Mouse (Mus musculus) kidney, embryonic 14.5 days (tissue): ENCODE data around the gene Ppid. TPM values are rescaled to one million over a fixed set of nuclear protein-coding genes. Genes with fewer than 3 reads are reported as not detected.
A peak's percentile ranks its signal among the peaks of the same experiment; 100 is the strongest.

ENCODE experiments used
- ATAC-seq: fragments of 200-750 bp; cut with Nextera tagmentation; 2 replicates; pipeline ENCODE4 v1.8.0; 2017; ENCODE audit warnings: moderate number of reproducible peaks, mild to moderate bottlenecking, moderate TSS enrichment, moderate library complexity; ENCODE audit not compliant: low FRiP score, low TSS enrichment
- H3K27ac ChIP-seq: fragments of 300-500 bp; sonication (generic); 2 replicates; pipeline ENCODE4 v1.5.1; 2014; ENCODE audit warnings: low read depth, mild to moderate bottlenecking, low read length, moderate library complexity, mixed read lengths
- H3K27me3 ChIP-seq: fragments of 300-500 bp; sonication (generic); 2 replicates; pipeline ENCODE4 v1.6.1; 2014; ENCODE audit warnings: mild to moderate bottlenecking, low read length; ENCODE audit not compliant: control insufficient read depth, insufficient read depth
- H3K36me3 ChIP-seq: fragments of 300-500 bp; sonication (generic); 2 replicates; pipeline ENCODE4 v1.6.1; 2014; ENCODE audit warnings: low read length, mixed read lengths; ENCODE audit not compliant: control insufficient read depth, insufficient read depth
- H3K4me1 ChIP-seq: fragments of 300-500 bp; sonication (generic); 2 replicates; pipeline ENCODE4 v1.6.1; 2014; ENCODE audit warnings: low read length, mixed read lengths; ENCODE audit not compliant: control insufficient read depth, insufficient read depth
- H3K4me2 ChIP-seq: fragments of 300-500 bp; sonication (generic); replicated peaks from 2 replicates; pipeline ENCODE4 v1.6.1; 2014; ENCODE audit warnings: low read depth, mild to moderate bottlenecking, low read length
- H3K4me3 ChIP-seq: fragments of 300-500 bp; sonication (generic); 2 replicates; pipeline ENCODE4 v1.5.1; 2014; ENCODE audit warnings: mild to moderate bottlenecking, low read length
- H3K9ac ChIP-seq: fragments of 300-500 bp; sonication (generic); 2 replicates; pipeline ENCODE4 v1.6.1; 2014; ENCODE audit warnings: low read depth, mild to moderate bottlenecking, low read length, moderate library complexity
- H3K9me3 ChIP-seq: fragments of 300-500 bp; sonication (generic); 2 replicates; pipeline ENCODE4 v1.6.1; 2016; ENCODE audit warnings: low read length; ENCODE audit not compliant: control insufficient read depth
- WGBS: fragments of 180-500 bp; shearing (Covaris S2); extraction: QIAGEN DNeasy Blood & Tissue Kit; methylation state at CpG from one replicate; pipeline ENCODE4 v1.1.7; 2014; 5-methylcytosine and 5-hydroxymethylcytosine counted together
- polyA plus RNA-seq: library from polyadenylated mRNA; unstranded; fragments of >200 nt; fragmentation: Nextera tagmentation; extraction: Ambion mirVana; gene quantifications from 2 replicates; pipeline ENCODE4 v1.2.1, GENCODE M21; 2014

Ppid gene
- 164 and 189 TPM in 2 replicates for polyA plus RNA-seq

DNA sequence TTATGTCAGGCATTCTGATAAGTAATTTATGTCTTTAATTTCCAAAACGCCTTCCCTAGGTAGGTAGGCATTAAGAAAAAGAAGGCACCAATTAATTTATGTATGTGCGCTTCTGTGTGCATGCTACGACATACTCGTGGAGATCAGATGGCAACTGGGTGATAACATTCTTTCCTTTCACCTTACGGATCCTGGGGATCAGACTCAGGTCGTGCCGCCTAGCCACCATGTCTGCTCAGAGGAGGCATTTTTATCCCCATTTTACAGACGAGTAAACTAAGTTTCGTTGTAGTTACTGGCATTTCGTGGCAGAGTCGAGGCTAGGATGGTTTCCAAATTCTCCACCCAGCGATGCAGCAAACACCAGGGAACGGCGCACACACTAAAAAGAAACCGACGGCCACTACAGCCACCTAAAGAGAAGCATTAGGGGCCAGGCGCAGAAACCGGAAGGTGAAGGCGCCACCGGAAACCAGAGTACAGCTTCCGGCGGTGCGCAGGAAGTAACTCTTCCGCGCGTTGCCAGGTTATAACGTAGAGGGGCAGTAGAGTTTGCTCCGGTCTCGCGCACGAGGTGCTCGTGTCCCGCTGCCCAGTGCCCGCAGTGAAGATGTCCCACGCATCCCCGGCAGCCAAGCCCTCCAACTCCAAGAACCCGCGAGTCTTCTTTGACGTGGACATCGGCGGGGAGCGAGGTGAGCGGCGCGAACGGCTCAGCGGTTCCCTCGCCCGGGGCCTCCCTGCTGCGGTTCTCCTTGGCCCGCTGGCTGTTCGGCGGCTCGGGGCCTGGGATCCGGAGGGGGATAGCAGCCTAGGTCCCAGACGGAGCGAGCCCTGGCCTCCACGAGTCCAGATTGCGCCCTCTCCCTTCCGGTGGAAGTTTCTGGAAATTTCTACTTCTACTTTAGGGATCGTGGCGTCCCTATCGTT, at the start of gene Ppid:
Gene Ppid (plus strand): TSS at position 480 of the 930 bp plus-strand sequence.
- H3K36me3 ChIP-seq, result peaks cover 28% of the 10 kb centered on the region
- H3K27me3 ChIP-seq, result no peaks in the 10 kb centered on the region
- H3K9ac ChIP-seq, result peak within 1 kb of the TSS; percentile 93
- WGBS, result 4% methylated on average over 63 of the region's 63 CpGs
- peak within 1 kb of the TSS; percentile 61 for H3K4me3 ChIP-seq
- ATAC-seq, result peak; percentile 86
- peak within 1 kb of the TSS; percentile 85; the same call in 1 of the 2 replicates for H3K27ac ChIP-seq
- H3K9me3 ChIP-seq, result no peaks in the 10 kb centered on the region
- 0 out of 2 replicates have a peak, but pooled peaks cover 5% of the 10 kb centered on the region for H3K4me1 ChIP-seq
- H3K4me2 ChIP-seq, result peak within 1 kb of the TSS; percentile 75

DNA sequence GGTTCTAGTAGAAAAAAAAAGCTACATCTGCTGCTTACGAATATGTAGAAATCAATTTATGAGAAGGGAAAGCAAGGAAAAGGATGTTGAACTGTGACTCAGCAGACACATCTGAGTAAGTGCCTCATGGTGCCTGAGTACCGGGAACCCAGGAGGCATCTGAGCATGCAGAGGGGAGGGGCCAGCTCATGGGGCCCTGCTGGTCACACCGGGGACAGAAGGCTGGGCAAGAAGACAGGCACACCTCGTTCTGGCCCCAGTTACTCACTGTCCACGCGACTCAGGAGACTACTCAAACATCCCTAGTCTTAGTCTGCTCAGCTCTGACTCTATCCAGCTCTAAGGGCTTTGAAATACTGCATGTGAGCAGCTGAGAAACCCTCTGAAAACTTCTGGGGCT, 48.6 kb upstream of the Ppid start:
- H3K36me3 ChIP-seq, result no peaks in the 10 kb centered on the region
- no peak overlapping the region for H3K9ac ChIP-seq
- H3K4me2 ChIP-seq, result no peak overlapping the region
- 24% methylated on average over 6 of the region's 6 CpGs for WGBS
- no peak overlapping the region for H3K27ac ChIP-seq
- peaks cover 4% of the 10 kb centered on the region; the same call in 1 of the 2 replicates for H3K4me1 ChIP-seq
- H3K4me3 ChIP-seq, result no peak overlapping the region
- H3K27me3 ChIP-seq, result no peaks in the 10 kb centered on the region
- ATAC-seq, result peak; percentile 82; the same call in 1 of the 2 replicates
- no peaks in the 10 kb centered on the region for H3K9me3 ChIP-seq

GRCm38 (mm10) chr3:79548681-79549437, 42.3 kb upstream of the Ppid start:
- 78% methylated on average over 17 of the region's 17 CpGs for WGBS
- no peak overlapping the region for H3K27ac ChIP-seq
- H3K9me3 ChIP-seq, result no peaks in the 10 kb centered on the region
- no peak for ATAC-seq
- H3K36me3 ChIP-seq, result no peaks in the 10 kb centered on the region
- no peak overlapping the region for H3K4me2 ChIP-seq
- H3K4me3 ChIP-seq, result no peak overlapping the region
- no peak overlapping the region for H3K9ac ChIP-seq
- H3K4me1 ChIP-seq, result no peaks in the 10 kb centered on the region
- no peaks in the 10 kb centered on the region for H3K27me3 ChIP-seq

GRCm38 (mm10) chr3:79549751-79550393, 41.3 kb upstream of the Ppid start:
- WGBS, result 95% methylated on average over 8 of the region's 8 CpGs
- ATAC-seq, result no peak
- no peak overlapping the region for H3K27ac ChIP-seq
- no peak overlapping the region for H3K4me2 ChIP-seq
- H3K9ac ChIP-seq, result no peak overlapping the region
- no peaks in the 10 kb centered on the region for H3K4me1 ChIP-seq
- H3K4me3 ChIP-seq, result no peak overlapping the region
- H3K27me3 ChIP-seq, result no peaks in the 10 kb centered on the region
- no peaks in the 10 kb centered on the region for H3K9me3 ChIP-seq
- H3K36me3 ChIP-seq, result no peaks in the 10 kb centered on the region

DNA sequence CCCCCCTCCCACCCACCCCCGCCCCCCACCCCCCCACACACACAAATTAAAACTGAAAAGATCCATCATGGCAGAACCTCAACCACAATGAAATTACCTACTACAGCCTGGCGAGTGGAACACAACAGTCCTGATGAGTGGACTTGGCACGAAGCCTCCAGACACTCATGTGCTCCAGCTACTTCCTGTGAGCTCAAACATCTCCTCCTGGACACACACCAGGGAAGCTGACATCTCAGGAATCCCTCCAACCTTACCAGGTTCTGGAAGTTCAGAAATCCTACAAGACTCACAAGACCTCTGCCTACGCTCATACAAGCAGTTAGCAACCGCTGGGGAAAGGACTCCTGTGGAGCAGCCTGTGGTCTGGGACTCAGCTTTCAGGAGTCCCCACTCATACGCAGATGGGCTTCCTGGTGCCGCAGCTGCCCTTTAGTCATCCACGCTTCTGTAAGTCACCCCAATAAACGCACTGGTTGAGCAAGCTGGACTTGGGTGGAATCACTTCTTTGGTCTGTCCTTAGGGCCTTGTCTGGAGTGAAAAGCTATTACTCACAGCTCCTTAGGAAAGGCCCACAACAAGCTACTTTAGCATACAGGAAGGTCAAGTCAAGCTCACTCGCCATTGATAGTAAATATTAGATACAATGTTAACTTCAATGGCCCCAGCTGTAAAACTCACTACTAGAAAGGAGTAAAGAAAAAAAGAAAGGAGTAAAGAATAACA, 39.2 kb upstream of the Ppid start:
- Histone ChIP-seq H3K4me2 (no peak overlapping the region), H3K9me3 (no peaks in the 10 kb centered on the region), H3K36me3 (no peaks in the 10 kb centered on the region), H3K27me3 (no peaks in the 10 kb centered on the region), H3K4me3 (no peak overlapping the region), H3K27ac (no peak overlapping the region), H3K4me1 (no peaks in the 10 kb centered on the region), H3K9ac (no peak overlapping the region)
- ATAC-seq, result no peak
- 85% methylated on average over 10 of the region's 10 CpGs for WGBS

DNA sequence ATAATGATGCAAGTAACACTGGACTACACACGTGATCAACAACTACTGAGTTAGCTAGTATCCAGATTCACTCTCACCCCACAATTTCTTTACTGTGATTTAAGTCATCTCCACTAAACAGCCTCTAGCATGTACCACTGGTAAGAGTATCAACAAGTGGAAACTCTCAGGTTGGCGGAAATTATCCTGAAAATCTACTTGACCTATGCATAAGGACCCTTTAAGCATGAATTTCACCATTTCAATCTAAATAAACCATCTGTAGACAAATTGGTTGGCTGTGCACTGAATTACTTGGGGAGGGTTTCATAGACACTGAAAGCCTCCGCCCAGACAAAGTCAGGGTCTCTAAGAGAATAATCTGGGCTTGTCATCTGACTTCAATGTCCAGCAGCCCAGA, 37.4 kb upstream of the Ppid start:
- Histone ChIP-seq H3K36me3 (no peaks in the 10 kb centered on the region; the same call in 1 of the 2 replicates), H3K9me3 (no peaks in the 10 kb centered on the region), H3K9ac (no peak overlapping the region), H3K4me3 (no peak overlapping the region), H3K4me1 (peaks cover 1% of the 10 kb centered on the region; the same call in 1 of the 2 replicates), H3K27ac (no peak overlapping the region), H3K27me3 (no peaks in the 10 kb centered on the region), H3K4me2 (no peak overlapping the region)
- 96% methylated on average over 3 of the region's 3 CpGs for WGBS
- ATAC-seq, result no peak

DNA sequence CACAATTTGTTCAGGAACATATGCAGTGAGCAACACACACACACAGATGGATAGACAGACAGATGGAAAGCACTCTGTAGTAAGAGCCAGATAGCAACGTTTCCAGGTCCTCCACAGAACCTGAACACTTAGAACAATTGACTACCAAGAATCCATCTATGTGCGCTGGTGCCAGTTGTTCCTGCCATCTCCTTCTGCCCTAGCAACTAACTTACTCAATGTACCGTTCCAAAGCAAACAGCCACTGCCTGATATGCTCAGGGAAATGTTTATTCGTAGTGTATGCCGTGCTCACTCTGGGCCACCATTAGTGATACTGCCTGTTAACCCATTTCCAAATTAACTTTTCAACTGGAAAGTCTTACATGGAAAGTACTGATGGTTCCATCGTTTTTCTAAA, 36.1 kb upstream of the Ppid start:
- WGBS, result 93% methylated on average over 6 of the region's 6 CpGs
- H3K27ac ChIP-seq, result no peak overlapping the region
- ATAC-seq, result no peak
- H3K9me3 ChIP-seq, result no peaks in the 10 kb centered on the region
- H3K27me3 ChIP-seq, result no peaks in the 10 kb centered on the region
- no peak overlapping the region for H3K4me3 ChIP-seq
- H3K4me1 ChIP-seq, result peaks cover 12% of the 10 kb centered on the region; the same call in 1 of the 2 replicates
- H3K9ac ChIP-seq, result no peak overlapping the region
- no peak overlapping the region for H3K4me2 ChIP-seq
- H3K36me3 ChIP-seq, result no peaks in the 10 kb centered on the region; the same call in 1 of the 2 replicates
